Mouse (Mus musculus) T-cell, adult 66 days (primary cell): ENCODE results near the gene Adra1b. TPM values are rescaled to one million over a fixed set of nuclear protein-coding genes. Genes with fewer than 3 reads are reported as not detected.

Source experiments
- total RNA-seq, 2 experiments: library from RNA; stranded (reverse); gene quantifications; 3 replicates in 1 of 2; 4 replicates in 1 of 2; pipeline ENCODE4 v1.2.4; 2023

The Adra1b gene
- total RNA-seq: not detected

DNA sequence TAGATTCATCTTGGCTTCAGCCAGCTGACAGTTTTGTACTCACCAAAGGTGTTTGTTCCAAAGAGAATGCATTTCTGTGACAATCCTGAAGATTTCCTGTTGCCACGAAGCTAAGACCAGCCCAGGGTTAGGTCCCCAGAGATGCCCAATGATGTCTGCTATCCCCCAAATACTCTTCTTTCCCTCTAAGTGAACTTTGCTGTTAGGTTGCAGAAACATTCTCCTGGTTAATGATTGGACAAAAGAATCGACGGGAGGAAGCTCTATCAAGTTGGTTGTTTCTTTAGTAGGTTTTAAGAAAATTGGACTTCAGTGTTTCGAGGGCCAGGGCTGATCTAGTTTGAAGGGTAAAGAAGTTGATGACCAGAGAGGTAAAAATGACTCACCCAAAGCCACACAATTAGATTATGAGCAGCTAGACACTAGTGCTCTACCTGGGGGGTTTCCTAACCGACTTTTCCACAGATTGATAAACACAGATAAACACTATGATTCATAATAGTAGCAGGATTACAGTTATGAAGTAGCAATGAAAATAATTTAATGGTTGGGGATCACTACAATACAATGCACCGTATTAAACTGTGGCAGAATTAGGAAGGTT lies at the start of gene Adra1b:
TSS of gene Adra1b (minus strand) at position 160 of the 604 bp plus-strand sequence.

DNA sequence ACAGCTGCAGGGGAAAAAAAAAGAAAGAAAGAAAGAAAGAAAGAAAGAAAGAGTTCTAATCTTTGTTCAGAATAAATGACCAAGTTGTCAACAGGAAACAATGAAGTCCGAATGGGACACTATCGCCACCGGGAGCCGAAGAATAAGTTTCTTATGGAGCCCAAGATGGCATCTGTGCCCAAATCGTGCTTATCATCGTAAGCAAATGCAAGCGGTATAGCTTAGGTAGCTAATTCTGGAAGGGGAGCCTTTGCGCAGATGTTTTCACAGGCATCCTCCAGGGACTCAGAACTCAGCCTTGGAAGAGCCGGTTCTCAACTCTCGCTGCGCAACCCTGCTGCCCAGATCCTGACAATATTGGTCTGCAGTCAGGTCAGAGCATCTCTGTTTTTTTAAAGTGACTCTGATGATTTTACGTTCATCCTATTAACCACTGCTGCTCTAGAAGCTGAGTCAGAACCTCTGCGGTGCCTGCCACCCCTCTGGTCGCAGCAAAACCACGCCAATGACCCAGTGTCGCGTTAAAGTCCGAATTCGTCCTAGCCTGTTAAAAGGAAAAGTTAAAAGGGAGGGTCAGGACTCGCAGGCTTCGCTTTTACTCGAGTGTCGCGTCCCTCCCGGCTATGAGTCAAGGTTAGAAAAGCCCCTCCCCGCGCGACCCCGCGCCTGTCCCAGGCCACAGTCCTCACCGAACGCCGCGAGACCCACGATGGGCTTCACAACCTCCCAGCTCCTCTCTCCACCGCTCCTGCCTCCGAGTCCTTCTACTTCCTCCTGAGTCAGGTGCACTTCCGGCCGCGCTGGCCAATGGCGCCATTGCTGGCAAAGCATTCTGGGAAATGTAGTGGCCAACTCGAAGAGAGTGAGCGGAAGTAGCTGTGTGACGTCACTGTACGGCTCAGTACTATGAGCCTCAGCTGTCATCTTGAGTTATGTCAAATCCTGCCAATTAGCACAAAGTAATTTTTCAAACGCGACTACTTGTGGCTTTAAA lies 153.5 kb downstream of the Adra1b start, which contains the start of gene Ttc1:
TSS of gene Ttc1 (minus strand) at position 776 of the 994 bp plus-strand sequence.

Other genes starting within 250 kb of the Adra1b start
- gene Pwwp2a, start 219.2 kb downstream of the Adra1b start, total RNA-seq: 10 to 100 TPM; 72.2 to 82.6 TPM
- gene Ttc1, start 153.2 kb downstream of the Adra1b start, total RNA-seq: 10 to 100 TPM; 48.9 to 49.9 TPM